Mouse (Mus musculus): ENCODE measurements around the gene Slc1a1. TPM values are rescaled to one million over a fixed set of nuclear protein-coding genes. Genes with fewer than 3 reads are reported as not detected.

Slc1a1 gene
- polyA plus RNA-seq, 1 experiment from 2014 or later = 0.88 TPM

GRCm38 (mm10) chr19:28926366-28926765 is 91.5 kb downstream of the Slc1a1 start:
- no peaks in the 10 kb centered on the region for H3K36me3 ChIP-seq (ENCODE audit: control insufficient read depth, insufficient read depth, low read length)
- no peaks in the 10 kb centered on the region for H3K27me3 ChIP-seq (replicated peaks; ENCODE audit: control insufficient read depth, insufficient read depth, low read length)
- no peak for ATAC-seq
- no peak overlapping the region for H3K4me3 ChIP-seq (ENCODE audit: low read length)
- no peak overlapping the region for H3K4me2 ChIP-seq (ENCODE audit: low read depth, low read length)
- H3K9me3 ChIP-seq (ENCODE audit: control insufficient read depth, low read length) = no peaks in the 10 kb centered on the region
- H3K27ac ChIP-seq (ENCODE audit: low read length) = no peak overlapping the region
- H3K4me1 ChIP-seq (ENCODE audit: control insufficient read depth, insufficient read depth, low read length) = no peaks in the 10 kb centered on the region
- WGBS = 88% methylated on average over 5 of the region's 5 CpGs
- H3K9ac ChIP-seq (ENCODE audit: low read depth, low read length) = no peak overlapping the region

- no peak for ATAC-seq
- 57% methylated on average over 4 of the region's 4 CpGs for WGBS
- Histone ChIP-seq H3K4me1 (ENCODE audit: control insufficient read depth, insufficient read depth, low read length) (no peaks in the 10 kb centered on the region), H3K4me2 (ENCODE audit: low read depth, low read length) (no peak overlapping the region), H3K4me3 (ENCODE audit: low read length) (no peak overlapping the region), H3K9me3 (ENCODE audit: control insufficient read depth, low read length) (no peaks in the 10 kb centered on the region), H3K36me3 (ENCODE audit: control insufficient read depth, insufficient read depth, low read length) (no peaks in the 10 kb centered on the region), H3K9ac (ENCODE audit: low read depth, low read length) (no peak overlapping the region), H3K27ac (ENCODE audit: low read length) (no peak overlapping the region), H3K27me3 (replicated peaks; ENCODE audit: control insufficient read depth, insufficient read depth, low read length) (no peaks in the 10 kb centered on the region)
These were observed 92.5 kb downstream of the Slc1a1 start for GRCm38 (mm10) chr19:28927396-28927795.

DNA sequence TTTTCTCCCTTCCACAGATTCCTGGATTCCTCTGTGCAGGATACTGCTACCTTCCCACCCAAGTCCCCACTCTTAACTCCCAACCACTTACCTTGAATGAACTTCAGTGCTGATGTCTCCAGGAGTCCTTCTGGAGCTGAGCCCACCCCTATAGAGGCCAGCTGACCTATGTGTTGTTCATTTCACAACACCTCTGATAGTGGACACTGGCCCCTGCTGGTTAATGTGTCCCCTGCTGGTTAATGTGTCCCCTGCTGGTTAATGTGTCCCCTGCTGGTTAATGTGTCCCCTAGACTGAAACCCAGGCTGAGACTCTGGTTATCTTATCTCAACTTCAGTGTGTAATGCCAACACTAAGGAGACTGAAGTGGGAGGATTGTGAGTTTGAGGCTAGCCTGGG is 94.2 kb downstream of the Slc1a1 start:
- H3K9ac ChIP-seq (ENCODE audit: low read depth, low read length) = no peak overlapping the region
- ATAC-seq = peak; percentile 58
- H3K9me3 ChIP-seq (ENCODE audit: control insufficient read depth, low read length) = no peaks in the 10 kb centered on the region
- H3K4me2 ChIP-seq (ENCODE audit: low read depth, low read length) = no peak overlapping the region
- no peaks in the 10 kb centered on the region for H3K36me3 ChIP-seq (ENCODE audit: control insufficient read depth, insufficient read depth, low read length)
- H3K27ac ChIP-seq (ENCODE audit: low read length) = no peak overlapping the region
- H3K4me1 ChIP-seq (ENCODE audit: control insufficient read depth, insufficient read depth, low read length) = no peaks in the 10 kb centered on the region
- no peaks in the 10 kb centered on the region for H3K27me3 ChIP-seq (replicated peaks; ENCODE audit: control insufficient read depth, insufficient read depth, low read length)
- H3K4me3 ChIP-seq (ENCODE audit: low read length) = no peak overlapping the region

GRCm38 (mm10) chr19:28934897-28935296 is 100.0 kb downstream of the Slc1a1 start:
- no peak for ATAC-seq
- 85% methylated on average over 3 of the region's 3 CpGs for WGBS

GRCm38 (mm10) chr19:28940135-28940874 is 105.5 kb downstream of the Slc1a1 start:
- H3K9ac ChIP-seq (ENCODE audit: low read depth, low read length) = no peak overlapping the region

More at GRCm38 (mm10) chr19:28934897-28935296, 100.0 kb downstream of the Slc1a1 start:
- Histone ChIP-seq H3K27me3 (replicated peaks; ENCODE audit: control insufficient read depth, insufficient read depth, low read length) (no peaks in the 10 kb centered on the region), H3K4me2 (ENCODE audit: low read depth, low read length) (no peak overlapping the region), H3K27ac (ENCODE audit: low read length) (no peak overlapping the region), H3K4me1 (ENCODE audit: control insufficient read depth, insufficient read depth, low read length) (no peaks in the 10 kb centered on the region), H3K36me3 (ENCODE audit: control insufficient read depth, insufficient read depth, low read length) (no peaks in the 10 kb centered on the region), H3K9ac (ENCODE audit: low read depth, low read length) (no peak overlapping the region), H3K4me3 (ENCODE audit: low read length) (no peak overlapping the region), H3K9me3 (ENCODE audit: control insufficient read depth, low read length) (no peaks in the 10 kb centered on the region)

GRCm38 (mm10) chr19:28941271-28941670 is 106.4 kb downstream of the Slc1a1 start:
- no peak overlapping the region for H3K4me3 ChIP-seq (ENCODE audit: low read length)
- H3K4me1 ChIP-seq (ENCODE audit: control insufficient read depth, insufficient read depth, low read length) = 0 out of 2 replicates have a peak, but pooled peaks cover 3% of the 10 kb centered on the region
- H3K27me3 ChIP-seq (replicated peaks; ENCODE audit: control insufficient read depth, insufficient read depth, low read length) = no peaks in the 10 kb centered on the region
- no peak overlapping the region for H3K4me2 ChIP-seq (ENCODE audit: low read depth, low read length)
- no peak overlapping the region for H3K27ac ChIP-seq (ENCODE audit: low read length)
- 68% methylated on average over 4 of the region's 4 CpGs for WGBS
- no peaks in the 10 kb centered on the region for H3K9me3 ChIP-seq (ENCODE audit: control insufficient read depth, low read length)
- H3K36me3 ChIP-seq (ENCODE audit: control insufficient read depth, insufficient read depth, low read length) = no peaks in the 10 kb centered on the region
- ATAC-seq = no peak
- no peak overlapping the region for H3K9ac ChIP-seq (ENCODE audit: low read depth, low read length)

More at GRCm38 (mm10) chr19:28940135-28940874, 105.5 kb downstream of the Slc1a1 start:
- Histone ChIP-seq H3K4me3 (ENCODE audit: low read length) (no peak overlapping the region), H3K27ac (ENCODE audit: low read length) (no peak overlapping the region), H3K36me3 (ENCODE audit: control insufficient read depth, insufficient read depth, low read length) (no peaks in the 10 kb centered on the region), H3K27me3 (replicated peaks; ENCODE audit: control insufficient read depth, insufficient read depth, low read length) (no peaks in the 10 kb centered on the region), H3K9me3 (ENCODE audit: control insufficient read depth, low read length) (no peaks in the 10 kb centered on the region), H3K4me2 (ENCODE audit: low read depth, low read length) (no peak overlapping the region), H3K4me1 (ENCODE audit: control insufficient read depth, insufficient read depth, low read length) (0 out of 2 replicates have a peak, but pooled peaks cover 3% of the 10 kb centered on the region)
- 65% methylated on average over 9 of the region's 9 CpGs for WGBS
- no peak for ATAC-seq

DNA sequence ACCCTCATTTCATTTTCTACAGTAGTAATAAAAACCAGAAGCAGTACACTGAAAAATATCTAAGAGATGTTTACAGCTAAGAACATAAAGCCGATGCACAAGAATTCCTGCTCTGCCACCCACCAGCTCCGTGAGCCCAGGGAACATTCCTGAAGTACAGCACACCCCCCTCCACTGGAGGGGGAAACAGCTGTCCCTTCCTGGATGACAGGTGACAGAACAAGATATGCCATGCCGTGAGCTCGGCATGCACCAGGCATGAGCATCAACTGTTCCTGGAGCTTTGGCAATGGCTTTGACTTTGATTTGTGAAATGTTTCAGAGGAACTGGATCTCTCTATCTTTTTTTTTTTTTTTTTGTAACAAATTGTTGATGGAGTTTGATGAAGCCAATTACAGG is 111.9 kb downstream of the Slc1a1 start:
- WGBS = 47% methylated on average over 4 of the region's 4 CpGs
- ATAC-seq = no peak
- Histone ChIP-seq H3K9me3 (ENCODE audit: control insufficient read depth, low read length) (no peaks in the 10 kb centered on the region; the same call in 1 of the 2 replicates), H3K9ac (ENCODE audit: low read depth, low read length) (no peak overlapping the region), H3K36me3 (ENCODE audit: control insufficient read depth, insufficient read depth, low read length) (no peaks in the 10 kb centered on the region), H3K27ac (ENCODE audit: low read length) (no peak overlapping the region), H3K27me3 (replicated peaks; ENCODE audit: control insufficient read depth, insufficient read depth, low read length) (no peaks in the 10 kb centered on the region), H3K4me1 (ENCODE audit: control insufficient read depth, insufficient read depth, low read length) (no peaks in the 10 kb centered on the region), H3K4me3 (ENCODE audit: low read length) (no peak overlapping the region), H3K4me2 (ENCODE audit: low read depth, low read length) (no peak overlapping the region)

DNA sequence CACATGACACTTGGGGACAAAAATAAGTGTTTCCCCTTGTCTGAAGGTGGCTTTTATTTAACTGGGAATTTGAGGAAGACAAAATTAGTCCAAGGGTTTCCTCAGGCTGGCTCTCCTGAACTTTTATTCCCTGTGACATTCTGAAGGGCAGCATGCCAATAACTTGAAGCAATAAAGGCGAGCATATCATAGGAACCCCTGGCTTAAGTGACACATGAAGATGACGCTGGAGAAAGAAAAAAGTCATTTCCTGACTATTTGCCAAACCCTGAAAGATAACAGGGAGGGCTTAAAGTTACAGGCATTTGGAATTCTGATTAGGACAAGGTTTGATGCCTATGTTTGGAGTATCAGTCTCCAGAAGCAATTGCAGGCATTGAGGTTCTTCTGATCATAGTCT is 112.5 kb downstream of the Slc1a1 start:
- 31% methylated on average over 2 of the region's 2 CpGs for WGBS
- no peak overlapping the region for H3K4me3 ChIP-seq (ENCODE audit: low read length)
- no peaks in the 10 kb centered on the region for H3K27me3 ChIP-seq (replicated peaks; ENCODE audit: control insufficient read depth, insufficient read depth, low read length)
- no peak overlapping the region for H3K27ac ChIP-seq (ENCODE audit: low read length)
- ATAC-seq = no peak
- no peaks in the 10 kb centered on the region for H3K36me3 ChIP-seq (ENCODE audit: control insufficient read depth, insufficient read depth, low read length)
- H3K4me1 ChIP-seq (ENCODE audit: control insufficient read depth, insufficient read depth, low read length) = no peaks in the 10 kb centered on the region
- no peaks in the 10 kb centered on the region; the same call in 1 of the 2 replicates for H3K9me3 ChIP-seq (ENCODE audit: control insufficient read depth, low read length)
- no peak overlapping the region for H3K4me2 ChIP-seq (ENCODE audit: low read depth, low read length)
- H3K9ac ChIP-seq (ENCODE audit: low read depth, low read length) = no peak overlapping the region

DNA sequence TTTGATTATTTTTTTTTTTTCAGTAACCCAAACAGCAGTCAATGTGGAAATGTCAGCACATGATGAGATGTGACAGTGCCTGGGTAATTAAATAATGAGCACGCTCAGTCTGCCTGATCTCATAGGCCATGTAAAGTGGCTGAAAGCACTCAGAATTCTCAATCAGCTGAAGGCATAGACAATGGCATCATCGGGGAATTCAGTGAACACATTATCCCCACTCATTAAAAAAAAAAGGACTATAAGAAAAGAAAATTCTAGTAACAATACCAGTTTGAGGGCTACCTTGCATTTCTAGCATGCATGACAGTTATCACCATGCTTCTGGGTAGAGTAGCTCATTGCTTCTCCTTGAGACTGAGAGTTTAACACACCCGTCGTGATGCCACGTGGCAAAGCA is 116.4 kb downstream of the Slc1a1 start:
- Histone ChIP-seq H3K4me3 (ENCODE audit: low read length) (no peak overlapping the region), H3K27me3 (replicated peaks; ENCODE audit: control insufficient read depth, insufficient read depth, low read length) (no peaks in the 10 kb centered on the region), H3K9ac (ENCODE audit: low read depth, low read length) (no peak overlapping the region), H3K4me2 (ENCODE audit: low read depth, low read length) (no peak overlapping the region), H3K4me1 (ENCODE audit: control insufficient read depth, insufficient read depth, low read length) (no peaks in the 10 kb centered on the region), H3K36me3 (ENCODE audit: control insufficient read depth, insufficient read depth, low read length) (no peaks in the 10 kb centered on the region), H3K27ac (ENCODE audit: low read length) (no peak overlapping the region), H3K9me3 (ENCODE audit: control insufficient read depth, low read length) (no peaks in the 10 kb centered on the region; the same call in 1 of the 2 replicates)
- 82% methylated on average over 5 of the region's 5 CpGs for WGBS
- no peak for ATAC-seq

DNA sequence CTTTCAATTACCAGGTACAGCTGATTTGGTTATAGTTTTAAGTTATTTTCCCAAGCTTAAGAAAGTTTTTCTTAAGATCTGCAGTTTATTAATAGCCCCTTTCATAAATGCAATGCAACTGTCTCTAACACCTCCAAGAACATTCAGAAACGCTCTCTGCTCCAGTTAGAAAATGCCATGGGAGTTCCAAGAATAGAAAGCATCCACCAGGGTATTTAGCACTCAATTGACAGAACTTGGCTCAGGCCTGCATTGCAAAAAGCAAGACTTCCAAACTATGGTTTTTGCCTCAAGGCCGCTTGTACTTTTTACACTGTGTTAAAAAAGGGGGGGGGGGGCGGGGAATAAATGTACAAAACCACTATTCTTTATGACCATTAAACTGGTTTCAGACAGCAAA is 128.3 kb downstream of the Slc1a1 start:
- H3K27ac ChIP-seq (ENCODE audit: low read length) = no peak overlapping the region
- H3K9ac ChIP-seq (ENCODE audit: low read depth, low read length) = no peak overlapping the region
- H3K4me3 ChIP-seq (ENCODE audit: low read length) = peak overlapping the region; percentile 90
- no peak for ATAC-seq
- H3K9me3 ChIP-seq (ENCODE audit: control insufficient read depth, low read length) = no peaks in the 10 kb centered on the region
- peak overlapping the region; percentile 76 for H3K4me2 ChIP-seq (ENCODE audit: low read depth, low read length)
- peaks cover 2% of the 10 kb centered on the region; the same call in 1 of the 2 replicates for H3K4me1 ChIP-seq (ENCODE audit: control insufficient read depth, insufficient read depth, low read length)
- no peaks in the 10 kb centered on the region for H3K36me3 ChIP-seq (ENCODE audit: control insufficient read depth, insufficient read depth, low read length)
- 54% methylated on average over 3 of the region's 3 CpGs for WGBS
- H3K27me3 ChIP-seq (replicated peaks; ENCODE audit: control insufficient read depth, insufficient read depth, low read length) = no peaks in the 10 kb centered on the region

All from intestine, embryonic 16.5 days (tissue).